Mouse (Mus musculus) thymus, adult 2 months (tissue): ENCODE measurements at regions not wholly inside any gene's neighbourhood (a gene's known extent, or its start where the extent isn't known, plus 50 kb on each side); places are given as distances from the start of the nearest gene placed in this dataset.

ENCODE experiments used
- CTCF ChIP-seq: fragments of 200-500 bp; IDR thresholded peaks from 2 replicates; pipeline ENCODE4 v1.5.1; 2012; ENCODE audit warnings: mild to moderate bottlenecking, control low read depth, low read length, moderate library complexity, borderline replicate concordance; ENCODE audit not compliant: control insufficient read depth, poor library complexity, insufficient read depth; ENCODE audit errors: extremely low read depth
- POLR2A ChIP-seq: fragments of 200-500 bp; IDR thresholded peaks from 2 replicates; pipeline ENCODE4 v1.6.1; 2012; ENCODE audit warnings: mild to moderate bottlenecking, low read length, control low read depth, moderate library complexity; ENCODE audit not compliant: control insufficient read depth, poor library complexity, insufficient read depth; ENCODE audit errors: extremely low read depth

DNA sequence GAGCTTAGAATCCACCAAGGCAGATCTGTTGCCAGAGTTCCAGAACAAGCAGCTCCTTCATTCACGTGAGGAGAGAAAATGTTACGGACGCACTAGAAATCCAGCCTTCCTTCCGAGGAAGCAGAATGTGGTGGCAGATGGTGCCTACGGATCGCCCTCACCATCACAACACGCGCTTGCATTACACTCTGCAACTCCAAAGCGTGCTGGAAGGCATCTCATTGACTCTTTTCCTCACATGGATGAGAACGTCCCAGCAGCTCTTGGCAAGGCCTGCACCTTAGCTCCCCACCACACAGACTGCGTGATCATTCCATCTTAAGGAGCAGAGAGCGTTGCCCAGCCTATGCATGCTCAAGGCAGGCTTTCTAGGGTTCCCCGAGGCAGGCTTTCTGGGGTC is 55.8 kb upstream of the Ipo5 start:
- no peak for TF ChIP-seq CTCF
- TF ChIP-seq POLR2A = no peak
